Mouse (Mus musculus) heart, postnatal 25 days (tissue): ENCODE measurements at regions not wholly inside any gene's neighbourhood (a gene's known extent, or its start where the extent isn't known, plus 50 kb on each side); places are given as distances from the start of the nearest gene placed in this dataset.
A peak's percentile ranks its signal among the peaks of the same experiment; 100 is the strongest.

Experiments
- DNase-seq: peaks from one replicate; pipeline ENCODE4 v3.0.0; 2022; ENCODE audit warnings: low spot score
- intact Hi-C: fragments of 180-260 bp; cut with DNase I; formaldehyde crosslinking; loops from one replicate; pipeline ENCODE4 v1.15.1; 2025

- peak; percentile 27 for DNase-seq
- intact Hi-C loops, result loop anchor here (1.0 to 10.0 kb wide), 5 partner anchors 91 to 495 kb away; partner anchors contain the start of gene Maml3
These were observed 71.8 kb upstream of the Foxo1 start for GRCm38 (mm10) chr3:52196047-52196935.

- intact Hi-C loops, result loop anchor here (1.0 to 10.0 kb wide), 5 partner anchors 92 to 496 kb away; partner anchors contain the start of gene Maml3
- DNase-seq, result no peak
These were observed 71.2 kb upstream of the Foxo1 start for GRCm38 (mm10) chr3:52196936-52197246.

- intact Hi-C loops, result loop anchor here (2.0 to 10.0 kb wide), 4 partner anchors 151 to 497 kb away; no protein-coding TSS in a partner anchor
These were observed 70.0 kb upstream of the Foxo1 start for GRCm38 (mm10) chr3:52197982-52198750.

GRCm38 (mm10) chr3:52198751-52199738, 69.1 kb upstream of the Foxo1 start:
- DNase-seq, result peak; percentile 14
- intact Hi-C loops, result loop anchor here (5.0 to 10.0 kb wide), 3 partner anchors 152 to 292 kb away; no protein-coding TSS in a partner anchor

More at GRCm38 (mm10) chr3:52197982-52198750, 70.0 kb upstream of the Foxo1 start:
- peak; percentile 17 for DNase-seq

- intact Hi-C loops, result no loop called here
- DNase-seq, result no peak
These were observed 68.0 kb upstream of the Foxo1 start for GRCm38 (mm10) chr3:52200106-52200505.

DNA sequence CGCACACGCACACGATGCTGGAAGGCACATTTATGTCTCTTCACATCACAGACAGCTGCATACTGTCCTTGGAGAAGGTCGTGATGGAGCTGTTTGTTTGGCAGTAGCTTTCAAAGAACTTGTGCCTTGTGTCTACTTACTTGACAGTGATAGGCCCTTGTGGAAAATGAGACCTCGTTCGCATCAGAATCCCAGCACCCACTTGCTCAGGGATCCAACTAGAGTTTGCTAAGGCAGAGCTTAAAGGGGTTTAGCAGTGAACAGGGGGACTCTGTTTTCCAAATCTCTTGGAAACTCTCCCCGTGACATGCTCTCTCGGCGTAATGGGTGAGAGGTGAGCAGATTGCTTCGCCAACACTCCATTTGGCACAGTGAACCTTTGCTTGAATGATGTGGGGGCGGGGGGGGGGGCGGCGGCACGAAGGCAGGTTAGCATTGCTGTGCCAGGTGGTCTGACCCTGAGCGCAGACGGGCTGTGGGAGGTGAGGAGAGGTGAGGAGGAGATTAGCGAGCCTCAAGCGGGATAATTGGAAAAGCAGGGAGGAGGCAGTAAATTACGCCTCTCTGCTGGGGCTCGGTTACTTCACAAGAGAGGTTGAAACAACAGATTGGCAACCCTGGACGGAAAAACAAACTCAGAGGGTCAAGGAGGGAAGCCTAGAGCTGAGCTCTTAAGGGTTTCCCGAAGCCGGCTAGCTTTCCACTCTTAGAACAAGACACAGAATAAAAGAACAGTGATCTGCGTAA, 57.4 kb upstream of the Foxo1 start:
- no peak for DNase-seq

DNA sequence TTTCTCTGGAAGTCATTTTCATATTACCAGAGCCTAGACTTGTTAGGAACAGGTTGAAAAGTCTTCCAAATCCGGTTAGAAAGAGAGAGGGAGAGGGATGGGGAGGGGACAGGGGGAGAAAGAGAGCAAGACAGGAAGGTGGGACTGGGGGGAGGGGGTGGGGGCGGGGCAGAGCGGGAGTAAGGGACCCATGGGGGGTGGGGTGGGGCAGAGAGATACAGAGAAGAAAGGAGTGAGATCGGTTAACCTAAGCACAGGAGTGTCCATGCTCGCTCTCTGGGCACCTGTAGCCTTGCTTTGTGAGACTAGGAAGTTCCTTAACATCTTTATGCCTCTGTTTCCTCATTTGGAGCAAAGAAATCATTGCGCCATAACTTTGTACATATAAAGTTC, 56.8 kb upstream of the Foxo1 start:
- no peak for DNase-seq
- intact Hi-C loops, result no loop called here

More for the DNA sequence above, 57.4 kb upstream of the Foxo1 start:
- intact Hi-C loops, result no loop called here

DNA sequence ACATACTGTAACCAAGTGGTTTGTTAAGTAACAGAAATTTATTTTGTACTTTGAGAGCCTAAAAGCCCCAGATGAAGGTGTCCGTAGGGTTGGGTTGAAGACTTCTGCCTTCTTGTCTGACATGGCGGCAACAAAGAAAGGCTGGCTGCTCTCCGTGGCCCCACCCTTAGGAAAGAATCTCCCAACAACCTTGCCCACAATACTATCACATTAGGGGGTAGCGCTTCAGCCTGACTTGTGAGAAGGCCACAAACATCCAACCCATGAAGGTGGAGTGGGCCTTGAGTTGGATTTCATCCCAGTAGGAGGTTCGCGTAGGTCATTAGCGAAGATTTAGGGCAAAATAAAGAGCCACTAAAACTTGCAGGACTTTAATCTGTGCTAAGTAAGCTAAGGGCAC, 54.0 kb upstream of the Foxo1 start:
- no peak for DNase-seq
- intact Hi-C loops, result no loop called here

- no peak for DNase-seq
- intact Hi-C loops, result no loop called here
These were observed 53.1 kb upstream of the Foxo1 start for GRCm38 (mm10) chr3:52215083-52215482.
